Mouse (Mus musculus) forebrain, embryonic 15.5 days (tissue): ENCODE measurements around the gene Cnot10. TPM values are rescaled to one million over a fixed set of nuclear protein-coding genes. Genes with fewer than 3 reads are reported as not detected.

ENCODE experiments used
- ATAC-seq: fragments of 200-750 bp; cut with Nextera tagmentation; replicated peaks from 2 replicates; pipeline ENCODE4 v1.8.0; 2017; ENCODE audit warnings: mild to moderate bottlenecking, moderate TSS enrichment, moderate library complexity
- H3K27ac ChIP-seq: fragments of 300-500 bp; sonication (generic); replicated peaks from 2 replicates; pipeline ENCODE4 v1.5.1; 2015; ENCODE audit warnings: mild to moderate bottlenecking, inconsistent platforms
- H3K27me3 ChIP-seq: fragments of 300-500 bp; sonication (generic); 2 replicates; pipeline ENCODE4 v1.6.1; 2015; ENCODE audit warnings: inconsistent platforms
- H3K36me3 ChIP-seq: fragments of 300-500 bp; sonication (generic); 2 replicates; pipeline ENCODE4 v1.6.1; 2015; ENCODE audit warnings: mild to moderate bottlenecking, inconsistent platforms
- H3K4me1 ChIP-seq: fragments of 300-500 bp; sonication (generic); 2 replicates; pipeline ENCODE4 v1.6.1; 2015; ENCODE audit warnings: inconsistent platforms
- H3K4me2 ChIP-seq: fragments of 300-500 bp; sonication (generic); replicated peaks from 2 replicates; pipeline ENCODE4 v1.6.1; 2015; ENCODE audit warnings: mild to moderate bottlenecking, inconsistent platforms
- H3K4me3 ChIP-seq: fragments of 300-500 bp; sonication (generic); 2 replicates; pipeline ENCODE4 v1.5.1; 2015; ENCODE audit warnings: mild to moderate bottlenecking, inconsistent platforms
- H3K9ac ChIP-seq: fragments of 300-500 bp; sonication (generic); replicated peaks from 2 replicates; pipeline ENCODE4 v1.6.1; 2015; ENCODE audit warnings: mild to moderate bottlenecking, inconsistent platforms
- H3K9me3 ChIP-seq: fragments of 300-500 bp; sonication (generic); 2 replicates; pipeline ENCODE4 v1.6.1; 2016; ENCODE audit warnings: inconsistent platforms
- WGBS: fragments of 180-500 bp; shearing (Covaris S2); methylation state at CpG from one replicate; pipeline ENCODE4 v1.1.7; 2015; ENCODE audit warnings: mixed read lengths; 5-methylcytosine and 5-hydroxymethylcytosine counted together
- polyA plus RNA-seq: library from polyadenylated mRNA; unstranded; fragments of >200 nt; fragmentation: Nextera tagmentation; extraction: Ambion mirVana; gene quantifications from 2 replicates; pipeline ENCODE4 v1.2.1, GENCODE M21; 2015

The Cnot10 gene
- polyA plus RNA-seq, 1 experiment from 2014 or later = 57.9 TPM

DNA sequence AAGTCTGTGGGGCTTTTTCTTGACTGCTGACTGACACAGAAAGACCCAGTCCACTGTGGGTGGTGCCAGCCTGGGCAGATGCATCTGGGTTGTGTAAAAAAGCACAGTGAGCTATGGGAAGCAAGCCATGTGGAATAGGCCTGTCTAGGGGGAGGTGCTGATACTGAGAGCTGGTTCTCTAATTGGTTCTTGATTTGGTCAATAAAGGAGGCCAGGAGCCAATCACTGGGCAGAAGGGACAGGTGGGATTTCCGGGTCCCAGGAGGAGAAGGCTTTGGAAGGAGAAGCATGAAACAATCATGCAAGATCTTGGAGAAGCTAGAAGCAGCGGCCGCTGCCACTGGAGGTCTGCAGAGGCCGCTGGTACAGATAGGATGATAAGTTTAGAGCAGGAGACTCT, 27.4 kb downstream of the Cnot10 start:
- H3K9me3 ChIP-seq = no peaks in the 10 kb centered on the region
- H3K27ac ChIP-seq = no peak overlapping the region
- H3K4me1 ChIP-seq = no peaks in the 10 kb centered on the region
- peaks cover 71% of the 10 kb centered on the region for H3K36me3 ChIP-seq
- no peaks in the 10 kb centered on the region for H3K27me3 ChIP-seq
- H3K9ac ChIP-seq = no peak overlapping the region
- WGBS = 89% methylated on average over 4 of the region's 4 CpGs
- no peak for ATAC-seq
- no peak overlapping the region for H3K4me3 ChIP-seq
- H3K4me2 ChIP-seq = no peak overlapping the region

DNA sequence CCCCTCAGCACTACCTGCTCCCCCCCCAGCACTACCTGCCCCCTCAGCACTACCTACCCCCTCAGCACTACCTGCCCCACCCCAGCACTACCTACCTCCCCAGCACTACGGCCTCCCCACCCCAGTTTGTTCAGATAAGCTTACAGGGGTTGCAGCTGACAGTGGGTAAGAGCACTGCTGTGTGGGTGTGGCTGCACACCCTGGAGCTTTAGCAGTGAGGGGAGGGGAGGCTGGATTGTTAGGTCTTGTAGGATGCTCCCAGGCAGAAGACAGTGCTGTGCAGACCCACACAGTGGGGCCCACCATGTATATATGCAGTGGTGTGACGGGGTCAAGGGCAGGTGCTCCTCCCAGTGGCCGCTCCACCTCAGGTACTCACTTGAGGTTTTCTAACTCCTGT, 29.7 kb downstream of the Cnot10 start:
- 95% methylated on average over 3 of the region's 3 CpGs for WGBS
- no peak overlapping the region for H3K4me3 ChIP-seq
- no peaks in the 10 kb centered on the region for H3K4me1 ChIP-seq
- H3K27ac ChIP-seq = no peak overlapping the region
- H3K9ac ChIP-seq = no peak overlapping the region
- peaks cover 69% of the 10 kb centered on the region for H3K36me3 ChIP-seq
- H3K4me2 ChIP-seq = no peak overlapping the region
- H3K27me3 ChIP-seq = no peaks in the 10 kb centered on the region
- ATAC-seq = no peak
- H3K9me3 ChIP-seq = no peaks in the 10 kb centered on the region

DNA sequence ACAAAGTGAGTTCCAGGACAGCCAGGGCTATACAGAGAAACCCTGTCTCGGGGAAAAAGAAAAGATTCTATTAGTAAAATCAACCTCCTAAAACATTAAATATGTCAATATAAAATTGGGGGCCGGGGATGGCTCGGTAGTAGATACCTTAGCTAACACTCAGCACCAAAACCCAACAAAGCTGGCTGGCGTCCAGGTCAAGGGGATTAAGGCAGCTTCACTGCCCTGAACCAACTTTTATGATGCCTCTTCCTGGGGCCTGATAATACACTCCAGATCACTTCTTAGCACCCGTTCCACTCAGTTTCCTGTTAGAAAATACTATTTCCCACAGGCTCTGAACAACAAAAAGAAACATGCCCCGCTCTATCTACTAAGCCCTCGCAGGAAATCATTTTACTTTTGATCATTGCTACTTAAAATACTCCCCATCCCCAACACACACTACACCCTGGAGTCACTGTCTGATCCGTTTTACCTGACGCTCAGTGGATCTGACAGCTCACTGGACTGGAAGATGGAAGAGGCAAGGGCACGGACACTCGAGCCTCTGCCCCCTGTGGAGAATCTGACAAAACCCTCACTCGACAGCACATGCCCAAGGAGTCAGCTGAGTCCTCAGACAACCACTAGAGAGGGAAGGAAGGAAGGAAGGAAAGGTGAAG, 36.0 kb downstream of the Cnot10 start:
- Histone ChIP-seq H3K27me3 (no peaks in the 10 kb centered on the region), H3K36me3 (peaks cover 42% of the 10 kb centered on the region), H3K4me1 (no peaks in the 10 kb centered on the region), H3K9ac (no peak overlapping the region), H3K9me3 (no peaks in the 10 kb centered on the region), H3K4me2 (no peak overlapping the region), H3K4me3 (no peak overlapping the region), H3K27ac (no peak overlapping the region)
- WGBS = 69% methylated on average over 12 of the region's 12 CpGs
- ATAC-seq = no peak

DNA sequence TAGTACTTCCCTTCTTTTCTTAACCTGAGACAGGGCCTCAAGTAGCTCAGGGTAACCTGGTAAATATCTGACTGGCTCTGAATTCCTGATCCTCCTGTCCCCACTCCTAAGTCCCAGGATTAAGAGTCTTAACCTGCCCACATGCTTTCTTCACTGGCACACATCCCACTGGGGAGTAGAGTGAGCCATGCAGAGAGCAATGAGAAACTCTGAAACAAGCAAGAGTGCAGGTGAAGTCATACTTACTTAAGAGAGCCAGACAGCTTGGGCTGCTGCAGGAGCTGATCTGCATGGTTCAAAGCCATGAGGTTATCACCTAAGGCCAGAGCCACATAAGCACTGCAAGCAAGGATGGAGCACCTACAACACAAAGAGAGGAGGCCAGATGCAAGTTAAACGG, 38.9 kb downstream of the Cnot10 start:
- H3K9ac ChIP-seq = no peak overlapping the region
- peaks cover 47% of the 10 kb centered on the region for H3K36me3 ChIP-seq
- no peak overlapping the region for H3K4me3 ChIP-seq
- ATAC-seq = no peak
- 32% methylated on average over 1 of the region's 1 CpGs for WGBS
- no peak overlapping the region for H3K27ac ChIP-seq
- no peak overlapping the region for H3K4me2 ChIP-seq
- H3K27me3 ChIP-seq = no peaks in the 10 kb centered on the region
- H3K9me3 ChIP-seq = no peaks in the 10 kb centered on the region
- H3K4me1 ChIP-seq = no peaks in the 10 kb centered on the region

DNA sequence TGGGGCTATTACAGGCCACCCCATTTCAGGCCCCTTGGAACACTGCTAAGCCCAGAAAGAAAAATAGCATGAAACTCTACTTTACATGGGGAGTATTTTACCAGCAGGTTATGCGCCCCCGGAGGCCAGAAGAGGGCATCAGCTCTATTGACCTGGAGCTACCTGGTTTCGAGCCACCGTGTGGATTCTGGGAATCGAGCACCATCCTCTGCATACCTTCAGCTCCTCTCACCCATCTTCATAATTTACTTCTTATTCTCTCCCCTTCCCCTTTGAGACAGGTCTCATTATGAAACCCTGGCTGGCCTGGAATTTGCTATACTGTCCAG, 55.0 kb downstream of the Cnot10 start:
- Histone ChIP-seq H3K4me2 (no peak overlapping the region), H3K9me3 (no peaks in the 10 kb centered on the region), H3K27me3 (no peaks in the 10 kb centered on the region), H3K36me3 (peaks cover 22% of the 10 kb centered on the region), H3K27ac (no peak overlapping the region), H3K4me3 (no peak overlapping the region), H3K4me1 (peaks cover 10% of the 10 kb centered on the region), H3K9ac (no peak overlapping the region)
- no peak for ATAC-seq
- WGBS = 40% methylated on average over 5 of the region's 5 CpGs

DNA sequence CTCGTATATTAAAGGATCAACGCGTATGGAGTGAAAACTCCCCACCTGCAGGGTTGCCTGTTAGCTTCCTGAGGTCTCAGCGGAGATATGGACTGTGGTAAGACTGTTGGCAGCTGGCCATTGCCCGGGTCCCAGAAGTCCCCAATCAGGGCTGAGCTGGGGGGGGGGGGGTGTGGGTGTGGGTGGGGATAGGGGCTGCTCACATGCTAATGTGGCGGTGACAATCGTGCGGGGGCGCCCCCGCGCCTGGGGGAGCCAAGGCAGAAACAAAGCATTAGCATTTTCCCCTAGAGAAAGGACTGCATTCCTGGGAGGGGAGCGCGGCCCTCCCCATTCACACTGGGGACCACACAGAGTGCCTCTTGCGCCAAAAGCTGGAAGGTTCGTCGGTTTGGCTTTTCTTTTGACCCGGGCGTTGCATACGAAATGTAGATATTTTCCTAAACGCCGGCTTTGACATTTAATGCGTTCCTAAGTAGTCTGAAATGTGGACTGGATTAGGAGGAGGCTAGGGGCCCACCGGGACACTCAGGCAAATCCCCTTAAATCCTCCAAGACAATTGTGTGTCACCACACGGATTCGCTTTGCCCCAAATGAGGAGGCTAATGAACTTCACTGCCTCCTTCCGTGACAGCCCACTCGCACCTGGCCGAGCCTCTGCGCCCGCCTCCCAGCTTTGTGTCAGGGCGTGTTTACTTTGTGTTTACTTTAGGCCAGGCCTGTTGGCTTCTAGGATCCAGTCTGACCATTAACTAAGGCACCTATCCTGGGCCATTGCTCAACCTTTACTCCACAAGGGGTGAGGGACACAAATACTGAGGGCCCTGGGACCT, 55.6 kb downstream of the Cnot10 start:
- ATAC-seq = peak; percentile 74
- Histone ChIP-seq H3K9ac (0 out of 2 replicates have a peak overlapping the region, but pooled peaks have one; percentile 9), H3K27ac (no peak overlapping the region; the same call in 1 of the 2 replicates)

DNA sequence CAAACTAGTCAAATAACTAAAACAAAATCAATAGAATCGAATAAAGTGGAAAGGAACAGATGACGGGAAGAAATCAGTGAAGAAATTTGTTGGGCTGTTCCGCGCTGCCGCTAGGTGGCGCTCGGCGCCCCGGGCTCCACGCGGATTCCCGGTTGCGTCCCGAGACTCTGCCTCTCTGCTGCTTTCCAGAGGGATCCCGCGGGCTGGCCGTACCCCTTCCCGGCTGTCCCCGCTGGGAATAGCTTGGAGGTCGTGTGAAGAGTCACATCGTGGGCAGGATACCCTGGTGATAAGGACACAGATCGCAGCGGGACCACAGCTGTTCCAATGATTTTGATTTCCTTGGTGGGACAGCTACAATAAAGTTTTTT, 56.2 kb downstream of the Cnot10 start:
- H3K9me3 ChIP-seq = no peaks in the 10 kb centered on the region
- 0 out of 2 replicates have a peak overlapping the region, but pooled peaks have one; percentile 9 for H3K9ac ChIP-seq
- no peak overlapping the region; the same call in 1 of the 2 replicates for H3K27ac ChIP-seq
- WGBS = under 1% methylated on average over 23 of the region's 23 CpGs
- H3K4me3 ChIP-seq = peak overlapping the region; percentile 32
- H3K4me1 ChIP-seq = peaks cover 10% of the 10 kb centered on the region
- H3K27me3 ChIP-seq = no peaks in the 10 kb centered on the region
- ATAC-seq = peak; percentile 77
- peaks cover 12% of the 10 kb centered on the region for H3K36me3 ChIP-seq
- H3K4me2 ChIP-seq = peak overlapping the region; percentile 49

More for the DNA sequence above, 55.6 kb downstream of the Cnot10 start:
- WGBS = 3% methylated on average over 31 of the region's 31 CpGs
- H3K36me3 ChIP-seq = peaks cover 18% of the 10 kb centered on the region
- H3K4me2 ChIP-seq = peak overlapping the region; percentile 49
- H3K4me1 ChIP-seq = peaks cover 10% of the 10 kb centered on the region
- no peaks in the 10 kb centered on the region for H3K27me3 ChIP-seq
- peak overlapping the region; percentile 32 for H3K4me3 ChIP-seq
- no peaks in the 10 kb centered on the region for H3K9me3 ChIP-seq

DNA sequence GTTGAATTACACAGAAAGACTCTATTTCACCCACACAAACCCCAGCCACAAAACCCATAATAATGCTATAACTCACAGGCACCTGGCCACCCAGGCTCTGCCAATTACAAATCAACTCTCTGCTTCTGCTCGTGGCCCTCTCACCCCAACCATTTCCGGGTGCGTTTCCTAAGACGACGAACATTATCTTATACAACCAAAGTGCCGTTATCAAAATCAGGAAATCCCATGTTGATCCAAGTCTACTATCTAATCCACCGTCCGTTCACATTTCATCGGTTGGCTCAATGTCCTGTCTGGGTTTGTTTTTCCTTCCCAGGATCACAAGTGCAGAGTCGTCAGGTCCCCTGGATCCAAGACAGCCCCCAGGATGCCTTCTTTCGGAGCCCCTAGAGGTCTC, 61.3 kb downstream of the Cnot10 start:
- no peak for ATAC-seq
- WGBS = 85% methylated on average over 11 of the region's 11 CpGs
- Histone ChIP-seq H3K27me3 (no peaks in the 10 kb centered on the region), H3K27ac (no peak overlapping the region), H3K9ac (no peak overlapping the region), H3K36me3 (no peaks in the 10 kb centered on the region), H3K4me3 (no peak overlapping the region), H3K4me2 (no peak overlapping the region), H3K9me3 (no peaks in the 10 kb centered on the region), H3K4me1 (no peaks in the 10 kb centered on the region)

DNA sequence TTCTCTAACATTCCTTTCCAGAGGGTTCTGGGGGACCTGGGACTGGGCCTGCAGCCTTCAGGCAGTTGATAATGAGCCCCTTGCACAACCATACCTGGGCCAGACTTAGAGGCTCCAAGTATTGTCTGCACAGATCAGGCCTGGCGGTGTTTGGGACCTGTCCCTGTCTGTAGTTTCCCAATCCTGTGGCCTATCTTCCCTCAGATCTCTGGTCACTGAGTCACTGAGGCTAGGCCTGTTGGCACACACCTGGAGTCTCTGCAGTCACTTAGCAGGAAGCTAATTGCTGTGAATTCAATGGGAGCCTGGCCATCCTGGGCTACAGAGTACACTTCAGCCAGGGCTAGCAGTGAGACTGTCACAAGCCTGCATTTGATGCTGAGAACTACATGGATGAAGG, 64.0 kb downstream of the Cnot10 start:
- 95% methylated on average over 1 of the region's 1 CpGs for whole genome bisulfite sequencing

DNA sequence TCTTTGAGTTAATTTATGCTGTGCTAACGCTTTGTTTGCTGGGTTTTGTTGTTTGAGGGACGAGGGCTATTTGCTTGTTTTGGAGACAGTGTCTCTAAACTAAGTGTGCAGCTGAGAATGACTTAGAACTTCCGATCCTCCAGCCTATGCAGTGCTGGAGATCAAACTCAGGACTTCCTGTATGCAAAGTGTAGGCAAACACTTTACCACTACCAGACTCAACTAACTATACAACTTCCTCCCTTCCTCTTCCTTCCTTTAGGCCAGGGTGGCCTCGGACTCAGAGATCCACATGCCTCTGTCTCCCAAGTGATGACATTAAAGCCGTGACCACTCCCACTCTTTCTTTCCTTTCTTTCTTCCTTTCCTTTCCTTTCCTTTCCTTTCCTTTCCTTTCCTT, 66.5 kb downstream of the Cnot10 start:
- no peaks in the 10 kb centered on the region for H3K9me3 ChIP-seq
- no peak overlapping the region for H3K4me2 ChIP-seq
- no peaks in the 10 kb centered on the region for H3K27me3 ChIP-seq
- H3K9ac ChIP-seq = no peak overlapping the region
- no peaks in the 10 kb centered on the region for H3K4me1 ChIP-seq
- ATAC-seq = no peak
- H3K27ac ChIP-seq = no peak overlapping the region
- 59% methylated on average over 5 of the region's 5 CpGs for WGBS
- H3K4me3 ChIP-seq = no peak overlapping the region
- no peaks in the 10 kb centered on the region for H3K36me3 ChIP-seq

More for the DNA sequence above, 64.0 kb downstream of the Cnot10 start:
- Histone ChIP-seq H3K27ac (no peak overlapping the region), H3K9ac (no peak overlapping the region), H3K4me2 (no peak overlapping the region), H3K27me3 (no peaks in the 10 kb centered on the region), H3K4me3 (no peak overlapping the region), H3K36me3 (no peaks in the 10 kb centered on the region), H3K9me3 (no peaks in the 10 kb centered on the region), H3K4me1 (no peaks in the 10 kb centered on the region)
- ATAC-seq = no peak

DNA sequence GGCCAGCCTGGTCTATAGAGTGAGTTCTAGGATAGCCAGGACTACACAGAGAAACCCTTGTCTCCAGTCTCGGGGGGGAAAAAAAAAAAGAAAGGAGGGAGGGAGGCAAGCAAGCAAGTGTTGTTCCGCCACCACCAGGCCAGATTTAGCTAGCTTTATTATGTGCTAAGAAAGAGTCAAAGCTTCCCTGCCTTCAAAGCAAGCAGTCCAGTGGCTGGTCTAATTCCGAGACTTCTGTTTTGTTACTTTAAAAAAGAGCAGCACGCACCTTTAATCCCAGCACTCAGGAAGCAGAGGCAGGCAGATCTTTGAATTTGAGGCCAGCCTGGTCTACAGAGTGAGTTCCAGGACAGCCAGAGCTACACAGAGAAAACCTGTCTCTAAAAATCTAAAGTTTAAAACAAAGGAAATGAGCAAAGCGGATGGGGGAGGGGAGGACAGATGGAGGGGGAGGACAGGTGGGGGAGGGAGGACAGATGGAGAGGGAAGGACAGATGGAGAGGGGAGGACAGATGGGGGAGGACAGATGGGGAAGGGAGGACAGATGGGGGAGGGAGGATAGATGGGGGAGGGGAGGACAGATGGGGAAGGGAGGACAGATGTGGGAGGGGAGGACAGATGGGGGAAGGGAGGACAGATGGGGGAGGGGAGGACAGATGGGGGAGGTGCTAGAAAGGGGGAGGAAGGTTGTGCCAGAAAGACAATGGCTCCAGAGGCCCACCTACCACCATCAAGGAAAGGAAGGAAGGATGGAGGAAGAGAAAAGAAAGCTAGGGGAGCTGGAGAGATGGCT, 71.1 kb downstream of the Cnot10 start:
- H3K4me3 ChIP-seq = no peak overlapping the region
- no peak for ATAC-seq
- H3K9ac ChIP-seq = no peak overlapping the region
- no peaks in the 10 kb centered on the region for H3K36me3 ChIP-seq
- WGBS = 86% methylated on average over 5 of the region's 5 CpGs
- no peaks in the 10 kb centered on the region for H3K9me3 ChIP-seq
- H3K27me3 ChIP-seq = peaks cover 14% of the 10 kb centered on the region
- H3K4me2 ChIP-seq = no peak overlapping the region
- H3K4me1 ChIP-seq = peaks cover 10% of the 10 kb centered on the region
- H3K27ac ChIP-seq = no peak overlapping the region

DNA sequence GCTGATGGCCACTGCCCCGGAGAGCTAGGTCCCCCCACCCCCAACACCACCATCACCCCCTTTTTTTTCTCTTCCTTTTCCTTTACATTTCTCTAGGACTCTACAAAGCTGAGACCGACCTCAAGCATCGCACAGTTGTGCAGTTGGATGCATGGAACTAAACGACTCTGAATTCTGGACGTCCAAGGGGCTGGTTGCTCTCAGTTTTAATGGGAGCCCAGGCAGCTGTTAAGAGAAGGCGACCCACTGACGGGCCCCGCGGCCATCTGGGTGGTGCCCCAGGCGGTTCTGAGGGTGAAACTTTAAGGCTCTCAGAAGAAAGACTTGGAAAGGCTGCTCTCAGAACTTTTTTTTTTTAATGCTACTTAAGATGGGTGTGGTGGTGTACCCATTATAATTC, 75.3 kb downstream of the Cnot10 start:
- no peaks in the 10 kb centered on the region for H3K9me3 ChIP-seq
- no peaks in the 10 kb centered on the region for H3K36me3 ChIP-seq
- peaks cover 56% of the 10 kb centered on the region for H3K27me3 ChIP-seq
- WGBS = 1% methylated on average over 10 of the region's 10 CpGs
- ATAC-seq = no peak
- H3K27ac ChIP-seq = no peak overlapping the region
- H3K4me1 ChIP-seq = peaks cover 33% of the 10 kb centered on the region
- no peak overlapping the region; the same call in 1 of the 2 replicates for H3K9ac ChIP-seq
- peak overlapping the region; percentile 90 for H3K4me2 ChIP-seq
- H3K4me3 ChIP-seq = peak overlapping the region; percentile 52
